Mouse (Mus musculus) limb, embryonic 13.5 days (tissue): ENCODE results near the gene Tmem40. TPM values are rescaled to one million over a fixed set of nuclear protein-coding genes. Genes with fewer than 3 reads are reported as not detected.

Experiments used
- ATAC-seq: fragments of 200-750 bp; cut with Nextera tagmentation; 2 replicates; pipeline ENCODE4 v1.8.0; 2017; ENCODE audit warnings: low read depth, moderate number of reproducible peaks, moderate TSS enrichment; ENCODE audit not compliant: low FRiP score
- H3K27ac ChIP-seq: fragments of 300-500 bp; sonication (generic); 2 replicates; pipeline ENCODE4 v1.5.1; 2015; ENCODE audit warnings: inconsistent platforms, mild to moderate bottlenecking, moderate library complexity
- H3K27me3 ChIP-seq: fragments of 300-500 bp; sonication (generic); 2 replicates; pipeline ENCODE4 v1.6.1; 2015; ENCODE audit warnings: mild to moderate bottlenecking, inconsistent platforms
- H3K36me3 ChIP-seq: fragments of 300-500 bp; sonication (generic); 2 replicates; pipeline ENCODE4 v1.6.1; 2015; ENCODE audit warnings: inconsistent platforms, mild to moderate bottlenecking, moderate library complexity
- H3K4me1 ChIP-seq: fragments of 300-500 bp; sonication (generic); 2 replicates; pipeline ENCODE4 v1.6.1; 2015; ENCODE audit warnings: inconsistent platforms
- H3K4me2 ChIP-seq: fragments of 300-500 bp; sonication (generic); replicated peaks from 2 replicates; pipeline ENCODE4 v1.6.1; 2015; ENCODE audit warnings: inconsistent platforms, mild to moderate bottlenecking, moderate library complexity
- H3K4me3 ChIP-seq: fragments of 300-500 bp; sonication (generic); 2 replicates; pipeline ENCODE4 v1.5.1; 2015; ENCODE audit warnings: moderate library complexity, mild to moderate bottlenecking, inconsistent platforms
- H3K9ac ChIP-seq: fragments of 300-500 bp; sonication (generic); 2 replicates; pipeline ENCODE4 v1.6.1; 2015; ENCODE audit warnings: mild to moderate bottlenecking, inconsistent platforms
- H3K9me3 ChIP-seq: fragments of 300-500 bp; sonication (generic); 2 replicates; pipeline ENCODE4 v1.6.1; 2016; ENCODE audit warnings: inconsistent platforms
- WGBS: fragments of 180-500 bp; shearing (Covaris S2); methylation state at CpG from one replicate; pipeline ENCODE4 v1.1.7; 2015; 5-methylcytosine and 5-hydroxymethylcytosine counted together
- polyA plus RNA-seq: library from polyadenylated mRNA; unstranded; fragments of >200 nt; fragmentation: Nextera tagmentation; extraction: Ambion mirVana; gene quantifications from 2 replicates; pipeline ENCODE4 v1.2.1, GENCODE M21; 2015

Gene Tmem40
- polyA plus RNA-seq, 1 experiment from 2014 or later: 2.6 TPM

DNA sequence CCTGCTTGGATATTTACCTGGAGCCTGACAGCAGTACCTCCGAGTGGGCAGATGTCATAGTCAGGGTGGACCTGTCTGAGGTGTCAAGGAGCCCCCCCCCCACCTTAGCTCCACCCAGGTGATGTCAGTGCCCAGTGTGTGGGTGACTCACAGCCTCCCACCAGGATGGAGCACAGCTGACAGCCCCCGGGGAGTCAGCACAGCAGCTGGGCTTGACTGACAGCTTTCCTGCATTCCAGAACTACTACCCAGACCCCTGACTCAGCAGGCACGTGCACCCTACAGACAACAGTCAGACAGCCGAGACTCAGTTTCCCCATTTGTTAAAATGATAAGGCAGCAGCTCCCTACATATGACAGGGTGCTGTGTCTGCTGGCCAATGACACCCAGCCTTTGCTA is 1.2 kb downstream of the Tmem40 start:
- no peak overlapping the region for H3K9ac ChIP-seq
- H3K4me3 ChIP-seq: no peak overlapping the region
- ATAC-seq: no peak
- no peaks in the 10 kb centered on the region for H3K9me3 ChIP-seq
- H3K27ac ChIP-seq: no peak overlapping the region
- no peaks in the 10 kb centered on the region for H3K36me3 ChIP-seq
- no peak overlapping the region for H3K4me2 ChIP-seq
- WGBS: 52% methylated on average over 4 of the region's 4 CpGs
- H3K27me3 ChIP-seq: no peaks in the 10 kb centered on the region
- peaks cover 33% of the 10 kb centered on the region for H3K4me1 ChIP-seq

DNA sequence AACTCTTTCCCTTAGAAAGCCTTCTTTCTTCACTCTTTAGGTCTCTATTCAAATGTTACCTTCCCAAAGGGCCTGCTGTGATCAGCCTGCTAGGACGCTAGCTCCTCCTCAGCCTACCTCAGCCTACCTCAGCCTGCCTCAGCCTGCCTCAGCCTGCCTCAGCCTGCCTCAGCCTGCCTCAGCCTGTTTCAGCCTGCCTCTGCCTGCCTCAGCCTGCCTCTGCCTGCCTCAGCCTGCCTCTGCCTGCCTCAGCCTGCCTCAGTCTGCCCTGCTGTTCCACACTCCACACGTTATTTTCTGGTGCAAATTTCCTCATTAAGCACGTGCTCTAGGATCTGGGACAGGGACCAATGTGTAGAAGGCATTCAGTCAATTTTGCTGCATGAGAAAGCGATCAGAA is 2.1 kb downstream of the Tmem40 start:
- Histone ChIP-seq H3K9me3 (no peaks in the 10 kb centered on the region), H3K4me1 (peaks cover 33% of the 10 kb centered on the region), H3K4me2 (no peak overlapping the region), H3K4me3 (no peak overlapping the region), H3K36me3 (no peaks in the 10 kb centered on the region), H3K27me3 (no peaks in the 10 kb centered on the region), H3K27ac (no peak overlapping the region), H3K9ac (no peak overlapping the region)
- WGBS: 90% methylated on average over 4 of the region's 4 CpGs
- no peak for ATAC-seq

GRCm38 (mm10) chr6:115759461-115759860 is 2.7 kb downstream of the Tmem40 start:
- no peak overlapping the region for H3K4me2 ChIP-seq
- no peaks in the 10 kb centered on the region for H3K36me3 ChIP-seq
- H3K4me1 ChIP-seq: peaks cover 28% of the 10 kb centered on the region
- H3K27ac ChIP-seq: no peak overlapping the region
- H3K27me3 ChIP-seq: no peaks in the 10 kb centered on the region
- H3K9ac ChIP-seq: no peak overlapping the region
- 59% methylated on average over 5 of the region's 5 CpGs for WGBS
- no peaks in the 10 kb centered on the region for H3K9me3 ChIP-seq
- ATAC-seq: no peak
- H3K4me3 ChIP-seq: no peak overlapping the region

DNA sequence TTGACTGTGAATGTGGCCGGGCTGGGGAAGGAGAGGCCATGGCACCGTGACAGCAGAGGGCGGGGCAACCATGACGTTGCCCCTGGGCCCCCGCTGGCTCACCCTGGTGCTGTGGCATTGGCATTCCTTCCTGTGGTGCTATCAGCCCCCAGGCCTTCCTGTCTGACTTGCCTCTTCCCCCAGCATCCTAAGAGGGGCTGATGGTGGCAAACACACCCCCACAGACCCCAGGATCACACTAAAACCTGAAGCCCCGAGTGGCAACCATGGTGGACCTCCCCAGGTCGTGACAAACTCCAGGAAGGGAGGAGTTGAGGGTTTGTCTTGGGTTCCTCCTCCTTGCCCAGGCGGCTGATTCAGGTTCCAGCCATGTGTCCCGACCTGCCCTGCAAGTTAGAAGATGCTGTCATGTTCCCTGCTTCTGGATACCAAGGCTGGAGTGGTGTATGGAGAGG is 3.2 kb downstream of the Tmem40 start:
- peaks cover 24% of the 10 kb centered on the region for H3K4me1 ChIP-seq
- H3K4me3 ChIP-seq: no peak overlapping the region
- H3K36me3 ChIP-seq: no peaks in the 10 kb centered on the region
- H3K4me2 ChIP-seq: no peak overlapping the region
- no peak for ATAC-seq
- 51% methylated on average over 9 of the region's 9 CpGs for WGBS
- no peak overlapping the region for H3K27ac ChIP-seq
- no peaks in the 10 kb centered on the region for H3K27me3 ChIP-seq
- no peak overlapping the region for H3K9ac ChIP-seq
- no peaks in the 10 kb centered on the region for H3K9me3 ChIP-seq

DNA sequence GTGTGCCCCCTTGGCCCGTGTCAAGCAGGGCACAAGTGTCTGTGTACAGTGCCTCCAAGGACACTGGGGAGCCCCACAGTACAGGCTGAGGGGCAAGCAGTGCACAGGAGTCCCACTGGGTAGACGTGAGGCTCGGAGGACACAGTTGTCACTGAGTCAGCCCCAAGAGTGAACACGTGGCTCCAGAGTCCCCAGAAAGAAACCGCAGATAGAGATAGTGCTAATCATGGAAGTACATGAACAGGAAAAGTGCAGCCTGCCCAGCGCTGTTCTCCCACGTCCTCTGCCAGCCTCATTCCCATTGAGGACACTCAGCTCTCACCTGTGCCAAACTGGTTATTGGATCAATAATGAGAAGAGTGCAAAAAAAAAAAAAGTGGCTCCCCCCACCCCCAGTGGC is 6.7 kb downstream of the Tmem40 start:
- no peaks in the 10 kb centered on the region for H3K36me3 ChIP-seq
- no peak overlapping the region for H3K27ac ChIP-seq
- H3K4me3 ChIP-seq: no peak overlapping the region
- ATAC-seq: no peak
- no peak overlapping the region for H3K9ac ChIP-seq
- 84% methylated on average over 7 of the region's 7 CpGs for WGBS
- no peak overlapping the region for H3K4me2 ChIP-seq
- no peaks in the 10 kb centered on the region for H3K27me3 ChIP-seq
- no peaks in the 10 kb centered on the region for H3K4me1 ChIP-seq
- H3K9me3 ChIP-seq: no peaks in the 10 kb centered on the region

- H3K4me1 ChIP-seq: no peaks in the 10 kb centered on the region
- no peak for ATAC-seq
- H3K27ac ChIP-seq: no peak overlapping the region
- no peak overlapping the region for H3K4me2 ChIP-seq
- H3K36me3 ChIP-seq: no peaks in the 10 kb centered on the region
- H3K27me3 ChIP-seq: no peaks in the 10 kb centered on the region
- WGBS: 28% methylated on average over 1 of the region's 1 CpGs
- H3K9ac ChIP-seq: no peak overlapping the region
- H3K4me3 ChIP-seq: no peak overlapping the region
- no peaks in the 10 kb centered on the region for H3K9me3 ChIP-seq
These were observed 15.9 kb downstream of the Tmem40 start for GRCm38 (mm10) chr6:115746326-115746725.

DNA sequence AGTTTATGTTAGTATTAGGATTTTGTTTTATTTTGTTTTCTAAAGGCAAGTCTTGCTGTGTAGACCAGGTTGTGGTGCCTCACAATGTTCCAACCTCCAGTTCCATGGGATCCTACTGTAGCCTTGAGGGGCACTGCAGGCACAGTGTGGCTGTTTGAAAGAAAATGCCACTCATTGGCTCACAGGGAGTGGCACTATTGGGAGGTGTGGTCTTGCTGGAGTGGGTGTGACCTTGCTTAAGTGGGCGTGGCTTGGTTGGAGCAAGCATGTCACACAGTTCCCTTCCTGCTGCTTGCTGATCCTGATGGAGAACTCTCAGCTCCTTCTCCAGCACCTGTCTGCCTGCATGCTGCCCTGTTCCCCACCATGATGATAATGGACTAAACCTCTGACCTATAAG is 18.6 kb downstream of the Tmem40 start:
- H3K36me3 ChIP-seq: no peaks in the 10 kb centered on the region
- H3K9ac ChIP-seq: no peak overlapping the region
- no peaks in the 10 kb centered on the region for H3K9me3 ChIP-seq
- WGBS: 0% methylated on average over 1 of the region's 1 CpGs
- no peaks in the 10 kb centered on the region for H3K4me1 ChIP-seq
- H3K4me3 ChIP-seq: no peak overlapping the region
- ATAC-seq: no peak
- H3K27me3 ChIP-seq: no peaks in the 10 kb centered on the region
- H3K27ac ChIP-seq: no peak overlapping the region
- H3K4me2 ChIP-seq: no peak overlapping the region

GRCm38 (mm10) chr6:115739056-115739455 is 23.2 kb downstream of the Tmem40 start:
- Histone ChIP-seq H3K36me3 (no peaks in the 10 kb centered on the region), H3K4me1 (no peaks in the 10 kb centered on the region), H3K4me3 (no peak overlapping the region), H3K27ac (no peak overlapping the region), H3K9ac (no peak overlapping the region), H3K9me3 (peaks cover 5% of the 10 kb centered on the region; the same call in 1 of the 2 replicates), H3K4me2 (no peak overlapping the region), H3K27me3 (no peaks in the 10 kb centered on the region)
- no peak for ATAC-seq
- 89% methylated on average over 5 of the region's 5 CpGs for WGBS

GRCm38 (mm10) chr6:115734909-115735308 is 27.3 kb downstream of the Tmem40 start:
- H3K27ac ChIP-seq: no peak overlapping the region
- no peaks in the 10 kb centered on the region for H3K36me3 ChIP-seq
- WGBS: 69% methylated on average over 4 of the region's 4 CpGs
- H3K4me1 ChIP-seq: peaks cover 11% of the 10 kb centered on the region
- H3K9me3 ChIP-seq: peaks cover 5% of the 10 kb centered on the region; the same call in 1 of the 2 replicates
- H3K9ac ChIP-seq: no peak overlapping the region
- no peak for ATAC-seq
- H3K27me3 ChIP-seq: no peaks in the 10 kb centered on the region
- H3K4me3 ChIP-seq: no peak overlapping the region
- H3K4me2 ChIP-seq: no peak overlapping the region

- Histone ChIP-seq H3K4me3 (no peak overlapping the region), H3K9me3 (peaks cover 7% of the 10 kb centered on the region), H3K36me3 (no peaks in the 10 kb centered on the region), H3K27ac (no peak overlapping the region), H3K4me1 (peaks cover 11% of the 10 kb centered on the region), H3K27me3 (no peaks in the 10 kb centered on the region), H3K9ac (no peak overlapping the region), H3K4me2 (no peak overlapping the region)
- WGBS: 74% methylated on average over 22 of the region's 22 CpGs
- ATAC-seq: no peak
These were observed 29.8 kb downstream of the Tmem40 start for GRCm38 (mm10) chr6:115732341-115732928.

- no peaks in the 10 kb centered on the region for H3K27me3 ChIP-seq
- ATAC-seq: no peak
- peaks cover 11% of the 10 kb centered on the region for H3K4me1 ChIP-seq
- no peaks in the 10 kb centered on the region for H3K36me3 ChIP-seq
- no peak overlapping the region for H3K9ac ChIP-seq
- H3K9me3 ChIP-seq: peaks cover 10% of the 10 kb centered on the region
- H3K4me2 ChIP-seq: peak overlapping the region; percentile 37
- peak overlapping the region; percentile 44; the same call in 1 of the 2 replicates for H3K27ac ChIP-seq
- WGBS: 59% methylated on average over 20 of the region's 20 CpGs
- H3K4me3 ChIP-seq: no peak overlapping the region
These were observed 31.5 kb downstream of the Tmem40 start for GRCm38 (mm10) chr6:115730560-115731342.

GRCm38 (mm10) chr6:115727570-115727969 is 34.6 kb downstream of the Tmem40 start:
- no peak for ATAC-seq

More at GRCm38 (mm10) chr6:115727570-115727969, 34.6 kb downstream of the Tmem40 start:
- H3K27me3 ChIP-seq: no peaks in the 10 kb centered on the region
- peaks cover 5% of the 10 kb centered on the region for H3K9me3 ChIP-seq
- H3K27ac ChIP-seq: no peak overlapping the region
- no peak overlapping the region for H3K4me3 ChIP-seq
- WGBS: 51% methylated on average over 2 of the region's 2 CpGs
- H3K36me3 ChIP-seq: no peaks in the 10 kb centered on the region
- H3K4me1 ChIP-seq: peaks cover 11% of the 10 kb centered on the region
- no peak overlapping the region for H3K4me2 ChIP-seq
- H3K9ac ChIP-seq: no peak overlapping the region
